Mouse (Mus musculus): Measurements from ENCODE around the gene Tcte3. TPM values are rescaled to one million over a fixed set of nuclear protein-coding genes. Genes with fewer than 3 reads are reported as not detected.
"Not testable (repeated sequence)": the region's sequence is repeated elsewhere in the genome, so short reads cannot be mapped to it uniquely, and the experiment has no call there.

Gene Tcte3
- polyA plus RNA-seq, 1 experiment from 2014 or later: 3.4 TPM

DNA sequence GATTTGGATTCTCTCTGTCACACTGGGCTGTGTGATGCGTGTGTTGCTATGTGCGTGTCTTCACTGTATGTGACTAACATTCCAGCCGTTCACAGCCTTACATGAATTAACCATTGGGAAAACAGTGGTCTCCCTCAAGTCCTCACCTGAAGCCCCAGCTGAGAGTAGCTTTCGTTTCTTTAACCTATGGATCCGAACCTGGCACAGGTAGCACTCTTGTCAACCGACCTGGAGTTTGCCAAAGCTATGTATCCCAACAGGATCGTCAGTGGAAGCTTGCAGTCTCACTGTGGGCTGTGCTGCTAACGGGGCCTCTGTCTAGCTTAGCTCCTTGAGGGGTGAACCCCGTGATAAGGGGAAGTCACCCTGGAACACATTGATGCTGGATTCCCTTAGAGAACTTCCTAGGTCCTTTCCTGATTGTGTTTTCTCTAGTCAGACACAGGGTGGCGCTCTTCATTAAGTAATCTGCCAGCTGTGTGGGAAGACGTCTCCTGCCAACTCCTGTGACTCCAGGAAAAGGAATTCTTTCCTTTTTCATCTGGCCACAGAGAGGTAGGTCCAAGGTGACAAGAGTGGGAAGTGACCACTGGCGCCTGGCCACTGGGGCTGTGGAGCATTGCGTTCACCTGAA, 24.2 kb upstream of the Tcte3 start:
- TF ChIP-seq CTCF (IDR thresholded peaks at IDR 0.05; ENCODE audit: low read depth): peak; percentile 90
- Histone ChIP-seq H3K4me2 (replicated peaks; ENCODE audit: low read depth) (peak overlapping the region; percentile 17; the same call in 1 of the 2 replicates), H3K27ac (ENCODE audit: low read depth, low read length) (no peak overlapping the region), H3K9ac (ENCODE audit: low read depth, low read length) (no peak overlapping the region), H3K36me3 (ENCODE audit: control insufficient read depth, insufficient read depth) (peaks cover 12% of the 10 kb centered on the region; the same call in 1 of the 2 replicates), H3K27me3 (replicated peaks; ENCODE audit: control insufficient read depth, insufficient read depth, low read length) (no peaks in the 10 kb centered on the region), H3K4me3 (ENCODE audit: low read depth, low read length) (no peak overlapping the region), H3K4me1 (replicated peaks; ENCODE audit: control insufficient read depth, insufficient read depth, low read length) (no peaks in the 10 kb centered on the region; the same call in 1 of the 2 replicates), H3K9me3 (ENCODE audit: control insufficient read depth) (no peaks in the 10 kb centered on the region)
- 44% methylated on average over 13 of the region's 13 CpGs for WGBS
- peak; percentile 29; the same call in 1 of the 2 replicates for ATAC-seq

DNA sequence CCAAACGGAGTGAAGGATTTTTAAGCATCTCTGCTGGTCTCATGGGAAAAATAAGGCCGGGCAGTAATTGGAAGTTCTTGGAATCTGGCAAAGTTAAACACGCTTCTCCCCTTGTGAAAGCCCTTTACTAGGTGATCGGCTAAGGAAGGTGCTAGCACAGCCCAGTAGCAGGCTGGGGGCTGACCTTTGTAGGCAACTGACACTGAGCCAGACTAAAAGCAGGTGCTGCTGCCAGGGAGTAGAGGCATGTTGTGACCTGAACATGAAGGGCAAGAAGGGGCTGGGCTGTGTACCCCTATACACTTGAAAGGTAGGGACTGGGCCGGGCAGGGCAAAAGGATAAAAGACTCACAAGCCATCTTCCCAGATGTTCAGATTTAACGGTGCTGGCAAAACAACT, 19.1 kb upstream of the Tcte3 start:
- peaks cover 46% of the 10 kb centered on the region for H3K36me3 ChIP-seq (ENCODE audit: control insufficient read depth, insufficient read depth)
- no peak for TF ChIP-seq CTCF (IDR thresholded peaks at IDR 0.05; ENCODE audit: low read depth)
- no peak overlapping the region for H3K4me2 ChIP-seq (replicated peaks; ENCODE audit: low read depth)
- no peak overlapping the region for H3K4me3 ChIP-seq (ENCODE audit: low read depth, low read length)
- H3K4me1 ChIP-seq (replicated peaks; ENCODE audit: control insufficient read depth, insufficient read depth, low read length): no peaks in the 10 kb centered on the region
- ATAC-seq: no peak
- H3K27me3 ChIP-seq (replicated peaks; ENCODE audit: control insufficient read depth, insufficient read depth, low read length): no peaks in the 10 kb centered on the region
- H3K27ac ChIP-seq (ENCODE audit: low read depth, low read length): no peak overlapping the region
- no peaks in the 10 kb centered on the region for H3K9me3 ChIP-seq (ENCODE audit: control insufficient read depth)
- no peak overlapping the region for H3K9ac ChIP-seq (ENCODE audit: low read depth, low read length)
- 90% methylated on average over 6 of the region's 6 CpGs for WGBS

DNA sequence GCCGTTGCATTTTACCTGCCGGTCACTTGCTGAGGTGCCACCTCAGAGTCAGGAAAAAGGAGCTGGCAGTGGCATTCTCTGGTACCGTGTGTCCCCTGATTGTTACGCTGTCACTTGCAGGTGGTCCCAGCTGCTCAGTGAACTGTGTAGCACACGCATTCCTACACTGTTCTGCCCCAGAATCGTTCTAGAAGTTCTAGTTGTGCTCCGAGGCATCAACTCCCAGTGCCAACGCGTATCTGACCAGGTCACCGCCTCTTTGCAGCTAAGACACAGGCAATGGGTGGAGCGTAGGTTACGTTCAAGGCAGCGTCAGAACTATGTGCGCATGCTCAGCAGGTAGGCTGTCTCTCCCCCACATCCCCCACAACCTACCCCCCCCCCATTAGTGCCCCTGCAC, 18.4 kb upstream of the Tcte3 start:
- Histone ChIP-seq H3K9ac (ENCODE audit: low read depth, low read length) (no peak overlapping the region), H3K27me3 (replicated peaks; ENCODE audit: control insufficient read depth, insufficient read depth, low read length) (no peaks in the 10 kb centered on the region)

DNA sequence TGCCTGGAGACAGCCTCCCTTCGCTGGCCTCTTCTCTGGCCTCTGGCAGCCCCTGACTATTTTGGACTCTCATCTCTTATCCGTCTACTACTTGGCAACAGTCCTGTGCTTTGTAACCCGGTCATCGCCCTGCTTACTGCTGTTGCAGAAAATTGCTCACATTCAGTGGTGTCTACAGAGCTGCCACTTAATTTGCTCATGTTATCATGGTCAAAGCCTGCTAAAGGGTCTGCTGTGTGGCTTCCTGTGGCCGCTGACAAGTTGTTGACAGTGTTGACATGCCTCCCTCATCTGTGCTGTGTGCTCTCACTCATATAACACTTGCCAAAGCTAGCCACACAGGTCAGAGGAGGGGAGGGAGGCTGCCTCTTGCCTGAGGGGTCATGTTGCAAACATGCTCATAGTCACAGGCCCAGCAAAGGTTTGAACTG, 16.9 kb upstream of the Tcte3 start:
- Histone ChIP-seq H3K9ac (ENCODE audit: low read depth, low read length) (no peak overlapping the region), H3K4me3 (ENCODE audit: low read depth, low read length) (no peak overlapping the region), H3K36me3 (ENCODE audit: control insufficient read depth, insufficient read depth) (peaks cover 51% of the 10 kb centered on the region), H3K27me3 (replicated peaks; ENCODE audit: control insufficient read depth, insufficient read depth, low read length) (no peaks in the 10 kb centered on the region), H3K4me1 (replicated peaks; ENCODE audit: control insufficient read depth, insufficient read depth, low read length) (no peaks in the 10 kb centered on the region), H3K27ac (ENCODE audit: low read depth, low read length) (no peak overlapping the region), H3K4me2 (replicated peaks; ENCODE audit: low read depth) (no peak overlapping the region), H3K9me3 (ENCODE audit: control insufficient read depth) (no peaks in the 10 kb centered on the region)
- TF ChIP-seq CTCF (IDR thresholded peaks at IDR 0.05; ENCODE audit: low read depth): no peak
- no peak for ATAC-seq
- 83% methylated on average over 5 of the region's 5 CpGs for WGBS

More for the DNA sequence above, 18.4 kb upstream of the Tcte3 start:
- ATAC-seq: no peak
- H3K9me3 ChIP-seq (ENCODE audit: control insufficient read depth): no peaks in the 10 kb centered on the region
- H3K27ac ChIP-seq (ENCODE audit: low read depth, low read length): no peak overlapping the region
- no peak overlapping the region for H3K4me2 ChIP-seq (replicated peaks; ENCODE audit: low read depth)
- 94% methylated on average over 14 of the region's 14 CpGs for WGBS
- H3K4me3 ChIP-seq (ENCODE audit: low read depth, low read length): no peak overlapping the region
- H3K4me1 ChIP-seq (replicated peaks; ENCODE audit: control insufficient read depth, insufficient read depth, low read length): no peaks in the 10 kb centered on the region
- H3K36me3 ChIP-seq (ENCODE audit: control insufficient read depth, insufficient read depth): peaks cover 51% of the 10 kb centered on the region
- no peak for TF ChIP-seq CTCF (IDR thresholded peaks at IDR 0.05; ENCODE audit: low read depth)

DNA sequence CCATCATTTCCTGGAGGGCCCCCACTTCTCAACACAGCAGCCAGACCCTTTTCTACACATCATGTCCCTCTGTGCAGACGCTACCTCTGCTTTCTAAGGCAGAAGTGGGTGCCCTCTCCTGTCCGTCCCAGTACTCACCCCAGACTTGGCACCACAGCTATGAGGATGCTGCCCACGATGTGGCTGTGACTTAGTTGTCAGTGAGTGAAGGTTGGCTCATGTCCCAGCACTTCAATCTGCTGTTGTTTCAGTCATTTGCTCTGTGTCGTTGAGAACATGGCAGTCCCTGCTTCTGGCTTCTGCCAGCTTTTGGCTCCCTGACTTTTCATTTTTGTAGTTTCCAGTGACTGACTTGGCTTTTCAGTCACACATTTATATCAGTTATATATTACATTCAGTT, 14.6 kb upstream of the Tcte3 start:
- no peak for TF ChIP-seq CTCF (IDR thresholded peaks at IDR 0.05; ENCODE audit: low read depth)
- no peak for ATAC-seq
- no peak overlapping the region for H3K4me2 ChIP-seq (replicated peaks; ENCODE audit: low read depth)

DNA sequence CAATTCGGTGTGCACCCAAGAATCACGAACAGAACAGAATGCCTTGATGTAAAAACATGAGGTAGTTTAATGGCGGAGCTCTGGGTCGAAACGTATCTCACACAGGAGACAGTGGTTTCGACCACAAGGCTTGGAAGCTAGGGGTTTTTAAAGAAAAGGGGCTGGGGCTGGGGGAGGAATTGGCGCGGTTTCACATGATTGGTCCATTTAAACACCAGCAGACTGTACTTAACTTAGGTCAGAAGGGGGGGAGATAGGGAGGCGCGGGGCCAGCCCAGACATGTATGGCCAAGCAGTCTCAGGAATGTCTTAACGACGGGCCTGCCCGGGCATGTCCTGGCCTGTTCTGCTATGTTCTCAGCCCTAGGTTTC, 12.5 kb upstream of the Tcte3 start:
- not testable (repeated sequence) for H3K4me3 ChIP-seq (ENCODE audit: low read depth, low read length); H3K27me3 ChIP-seq (replicated peaks; ENCODE audit: control insufficient read depth, insufficient read depth, low read length); H3K27ac ChIP-seq (ENCODE audit: low read depth, low read length); H3K9me3 ChIP-seq (ENCODE audit: control insufficient read depth); ATAC-seq; H3K9ac ChIP-seq (ENCODE audit: low read depth, low read length); H3K4me2 ChIP-seq (replicated peaks; ENCODE audit: low read depth); H3K4me1 ChIP-seq (replicated peaks; ENCODE audit: control insufficient read depth, insufficient read depth, low read length)
- WGBS: 94% methylated on average over 11 of the region's 13 CpGs
- H3K36me3 ChIP-seq (ENCODE audit: control insufficient read depth, insufficient read depth): peaks cover 22% of the 10 kb centered on the region

More for the DNA sequence above, 14.6 kb upstream of the Tcte3 start:
- Histone ChIP-seq H3K36me3 (ENCODE audit: control insufficient read depth, insufficient read depth) (peaks cover 41% of the 10 kb centered on the region), H3K27me3 (replicated peaks; ENCODE audit: control insufficient read depth, insufficient read depth, low read length) (no peaks in the 10 kb centered on the region), H3K4me3 (ENCODE audit: low read depth, low read length) (no peak overlapping the region), H3K27ac (ENCODE audit: low read depth, low read length) (no peak overlapping the region), H3K9ac (ENCODE audit: low read depth, low read length) (no peak overlapping the region), H3K4me1 (replicated peaks; ENCODE audit: control insufficient read depth, insufficient read depth, low read length) (no peaks in the 10 kb centered on the region), H3K9me3 (ENCODE audit: control insufficient read depth) (no peaks in the 10 kb centered on the region)
- 84% methylated on average over 4 of the region's 4 CpGs for WGBS

DNA sequence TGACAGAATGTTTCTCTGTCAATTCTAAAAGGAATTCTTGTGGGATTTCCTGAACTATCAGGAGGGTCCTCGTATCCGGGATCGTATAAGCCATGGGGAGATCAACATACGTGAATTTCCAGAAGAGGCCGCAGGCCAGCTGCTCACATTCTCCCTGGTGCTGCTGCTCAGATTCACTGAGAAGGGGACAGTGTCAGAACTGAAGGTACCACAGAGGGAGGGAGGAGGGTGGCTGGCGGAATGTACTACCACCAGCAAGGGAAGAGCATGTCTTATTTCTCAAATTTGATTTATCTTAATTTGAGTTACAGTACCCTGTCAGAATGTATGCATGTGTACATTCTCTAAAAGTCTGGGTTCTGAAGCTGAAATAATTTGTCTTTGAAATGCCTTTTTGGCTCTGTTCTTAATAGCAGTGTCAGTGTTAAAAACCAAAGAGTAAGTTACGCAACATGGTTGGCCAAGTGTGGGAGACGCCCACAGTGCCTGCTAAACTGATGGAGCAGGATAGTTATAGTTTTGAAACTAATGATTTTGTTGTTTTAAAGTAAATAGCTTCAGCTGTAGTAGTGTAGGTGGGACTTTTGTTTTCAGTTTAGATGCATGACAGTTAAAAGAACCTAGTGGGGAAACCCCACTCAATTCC, 12.0 kb upstream of the Tcte3 start:
- peaks cover 17% of the 10 kb centered on the region for H3K36me3 ChIP-seq (ENCODE audit: control insufficient read depth, insufficient read depth)
- H3K4me3 ChIP-seq (ENCODE audit: low read depth, low read length); H3K27me3 ChIP-seq (replicated peaks; ENCODE audit: control insufficient read depth, insufficient read depth, low read length); H3K4me1 ChIP-seq (replicated peaks; ENCODE audit: control insufficient read depth, insufficient read depth, low read length); H3K9ac ChIP-seq (ENCODE audit: low read depth, low read length); H3K9me3 ChIP-seq (ENCODE audit: control insufficient read depth); H3K4me2 ChIP-seq (replicated peaks; ENCODE audit: low read depth); H3K27ac ChIP-seq (ENCODE audit: low read depth, low read length); ATAC-seq: not testable (repeated sequence)
- WGBS: 85% methylated on average over 5 of the region's 8 CpGs

DNA sequence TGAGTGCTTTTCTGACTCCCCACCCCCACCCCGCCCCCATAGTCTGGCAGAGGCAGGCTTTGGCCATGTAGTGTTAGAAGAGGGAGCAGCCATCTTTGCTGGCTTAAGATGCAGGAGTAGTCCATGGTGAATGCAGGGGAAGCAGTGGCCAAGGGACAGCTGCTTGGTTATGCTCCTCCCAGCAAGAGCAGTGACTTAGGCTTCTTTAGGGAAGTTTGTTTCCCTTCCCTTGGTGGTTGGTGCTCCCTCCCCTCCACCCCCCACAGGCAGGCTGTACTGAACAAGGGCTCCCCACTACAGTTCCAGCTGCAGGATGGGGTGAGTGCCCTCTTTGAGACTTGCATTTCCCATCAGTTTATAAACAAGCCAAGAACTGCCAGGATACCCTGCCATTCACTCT, 11.5 kb upstream of the Tcte3 start:
- H3K9me3 ChIP-seq (ENCODE audit: control insufficient read depth); H3K4me2 ChIP-seq (replicated peaks; ENCODE audit: low read depth); H3K4me1 ChIP-seq (replicated peaks; ENCODE audit: control insufficient read depth, insufficient read depth, low read length); H3K4me3 ChIP-seq (ENCODE audit: low read depth, low read length); H3K27me3 ChIP-seq (replicated peaks; ENCODE audit: control insufficient read depth, insufficient read depth, low read length); H3K9ac ChIP-seq (ENCODE audit: low read depth, low read length); H3K27ac ChIP-seq (ENCODE audit: low read depth, low read length); ATAC-seq: not testable (repeated sequence)
- H3K36me3 ChIP-seq (ENCODE audit: control insufficient read depth, insufficient read depth): peaks cover 14% of the 10 kb centered on the region
- WGBS: 63% methylated on average over 1 of the region's 1 CpGs

DNA sequence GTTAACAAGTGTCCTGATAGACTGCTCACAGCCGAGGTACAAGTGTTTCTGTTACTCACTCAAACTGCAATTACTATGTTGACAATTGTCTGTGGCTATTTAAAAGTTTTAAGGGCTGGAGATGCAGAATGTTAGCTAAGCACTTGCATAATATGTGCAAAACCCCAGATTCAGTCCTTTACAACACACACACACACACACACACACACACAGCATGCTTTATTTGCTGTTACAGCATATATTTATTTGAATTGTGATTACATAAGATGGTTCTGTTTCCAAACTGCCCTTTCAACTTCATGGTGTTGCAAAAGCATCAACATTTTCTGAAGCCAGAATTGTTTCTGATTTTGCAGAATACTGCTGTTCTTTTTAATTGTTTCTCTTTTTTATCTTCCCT, 9.1 kb upstream of the Tcte3 start:
- not testable (repeated sequence) for H3K9me3 ChIP-seq (ENCODE audit: control insufficient read depth); H3K4me2 ChIP-seq (replicated peaks; ENCODE audit: low read depth); H3K27me3 ChIP-seq (replicated peaks; ENCODE audit: control insufficient read depth, insufficient read depth, low read length); H3K4me1 ChIP-seq (replicated peaks; ENCODE audit: control insufficient read depth, insufficient read depth, low read length); H3K9ac ChIP-seq (ENCODE audit: low read depth, low read length); H3K36me3 ChIP-seq (ENCODE audit: control insufficient read depth, insufficient read depth); ATAC-seq; H3K27ac ChIP-seq (ENCODE audit: low read depth, low read length); H3K4me3 ChIP-seq (ENCODE audit: low read depth, low read length)
- no CpG with 5 or more reads among the region's 1 CpGs for WGBS
